Mouse (Mus musculus) urinary bladder, postnatal 0 days (tissue): ENCODE measurements around the gene Olfr319. TPM values are rescaled to one million over a fixed set of nuclear protein-coding genes. Genes with fewer than 3 reads are reported as not detected.

ENCODE experiments used
- polyA plus RNA-seq: library from polyadenylated mRNA; unstranded; fragments of >200 nt; fragmentation: Nextera tagmentation; extraction: Ambion mirVana; gene quantifications from 2 replicates; pipeline ENCODE4 v1.2.1, GENCODE M21; 2015

Olfr319 gene
- not detected in 2 replicates for polyA plus RNA-seq

DNA sequence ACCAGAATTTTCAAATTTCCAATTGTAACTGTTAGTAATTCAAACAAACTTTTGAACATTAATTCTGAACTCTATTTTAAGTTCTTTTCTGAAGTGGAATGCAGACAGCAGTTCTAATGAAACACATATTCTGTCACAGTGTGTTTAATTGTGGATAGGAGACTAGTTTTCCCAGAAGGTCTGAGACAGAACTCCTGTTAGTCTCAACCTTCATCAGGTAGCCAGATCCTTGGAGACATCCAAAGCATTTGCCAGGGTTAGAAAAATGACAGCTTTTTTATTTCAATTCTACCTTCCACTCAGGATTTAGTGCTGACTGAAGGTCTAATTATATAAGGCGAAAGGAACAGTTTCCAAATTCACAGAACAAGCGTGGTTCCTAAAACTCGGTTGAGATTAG, at the start of gene Olfr319:
TSS of gene Olfr319 (plus strand) at position 301 of the 400 bp plus-strand sequence.

DNA sequence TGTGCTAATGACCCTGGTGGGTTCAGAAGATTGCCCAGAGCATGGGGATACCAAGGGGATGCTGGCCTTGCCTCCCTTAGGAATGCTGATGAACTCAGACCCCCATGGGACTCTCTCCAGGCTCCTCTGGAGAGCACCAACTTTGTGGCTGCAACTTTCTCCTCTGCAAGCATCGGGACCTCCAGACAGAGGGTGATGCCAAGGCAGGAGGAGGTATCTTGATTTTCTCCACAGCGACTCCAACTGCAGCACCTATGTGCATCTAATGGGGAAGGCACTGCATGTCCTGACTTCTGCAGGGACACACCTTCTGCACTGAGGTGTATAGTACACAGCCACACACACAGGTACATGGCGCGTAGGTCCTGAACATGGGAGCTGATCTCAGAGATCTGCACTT, 40.4 kb upstream of the Olfr319 start, which contains the start of gene Olfr322:
TSS of gene Olfr322 (plus strand) at position 187 of the 400 bp plus-strand sequence.

DNA sequence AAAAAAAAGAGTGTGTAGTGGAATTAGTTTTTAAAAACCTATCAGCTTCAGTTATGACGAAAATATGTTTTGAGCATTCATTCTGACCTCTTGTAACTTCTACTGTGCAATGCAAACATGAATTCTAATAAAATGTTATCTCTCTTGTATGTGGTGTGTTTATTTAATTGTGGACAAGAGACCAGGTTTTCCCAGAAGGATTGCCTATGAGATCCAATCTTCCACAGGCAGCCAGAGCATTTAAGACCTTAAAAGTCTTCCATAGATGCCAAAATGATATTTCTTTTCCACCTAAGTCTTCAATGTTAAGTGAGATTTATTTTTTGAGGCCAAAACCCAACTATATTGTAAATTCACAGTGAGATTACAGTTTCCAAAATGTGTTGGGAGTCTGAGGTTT, 18.2 kb upstream of the Olfr319 start, which contains the start of gene Olfr320:
TSS of gene Olfr320 (plus strand) at position 301 of the 400 bp plus-strand sequence.

DNA sequence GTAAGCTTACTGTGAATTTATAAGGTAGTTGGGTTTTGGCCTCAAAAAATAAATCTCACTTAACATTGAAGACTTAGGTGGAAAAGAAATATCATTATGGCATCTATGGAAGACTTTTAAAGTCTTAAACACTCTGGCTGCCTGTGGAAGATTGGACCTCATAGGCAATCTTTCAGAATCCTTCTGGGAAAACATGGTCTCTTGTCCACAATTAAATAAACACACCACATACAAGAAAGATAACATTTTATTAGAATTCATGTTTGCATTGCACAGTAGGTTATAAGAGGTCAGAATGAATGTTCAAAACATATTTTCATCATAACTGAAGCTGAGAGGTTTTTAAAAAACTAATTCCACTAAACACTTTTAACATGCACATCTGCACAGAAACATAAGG, 25.0 kb downstream of the Olfr319 start, which contains the start of gene Olfr318:
TSS of gene Olfr318 (minus strand) at position 101 of the 400 bp plus-strand sequence.

DNA sequence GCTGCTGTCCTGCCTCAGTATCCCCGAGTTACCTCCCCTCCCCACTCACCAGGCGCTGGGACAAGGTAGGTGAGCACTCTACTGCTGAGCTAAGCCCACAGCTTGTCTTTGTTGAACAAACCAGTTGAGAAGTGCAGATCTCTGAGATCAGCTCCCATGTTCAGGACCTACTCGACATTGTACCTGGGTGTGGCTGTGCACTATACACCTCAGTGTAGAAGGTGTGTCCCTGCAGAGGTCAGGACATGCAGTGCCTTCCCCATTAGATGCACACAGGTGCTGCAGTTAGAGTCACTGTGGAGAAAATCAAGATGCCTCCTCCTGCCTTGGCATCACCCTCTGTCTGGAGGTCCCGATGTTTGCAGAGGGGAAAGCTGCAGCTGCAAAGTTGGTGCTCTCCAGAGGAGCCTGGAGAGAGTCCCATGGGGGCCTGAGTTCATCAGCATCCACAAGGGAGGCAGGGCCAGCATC, 39.9 kb downstream of the Olfr319 start, which contains the start of gene Olfr317:
TSS of gene Olfr317 (minus strand) at position 421 of the 471 bp plus-strand sequence.

DNA sequence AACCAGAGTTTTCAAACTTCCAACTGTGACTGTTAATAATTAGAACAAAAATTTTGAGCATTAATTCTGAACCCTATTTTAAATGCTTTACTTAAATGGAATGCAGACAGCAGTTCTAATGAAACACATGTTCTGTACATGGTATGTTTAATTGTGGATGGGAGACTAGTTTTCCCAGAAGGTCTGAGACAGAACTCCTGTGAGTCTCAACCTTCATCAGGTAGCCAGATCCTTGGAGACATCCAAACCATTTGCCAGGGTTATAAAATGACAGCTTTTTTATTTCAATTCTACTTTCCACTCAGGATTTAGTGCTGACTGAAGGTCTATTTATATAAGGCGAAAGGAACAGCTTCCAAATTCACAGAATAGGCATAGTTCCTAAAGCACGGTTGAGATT, 53.5 kb downstream of the Olfr319 start, which contains the start of gene Olfr316:
TSS of gene Olfr316 (plus strand) at position 301 of the 400 bp plus-strand sequence.

Other genes starting within 250 kb of the Olfr319 start
- gene Lypd9, start 246.2 kb upstream of the Olfr319 start, polyA plus RNA-seq: not detected in 2 replicates
- not detected in 2 replicates for gene Olfr30, start 236.9 kb upstream of the Olfr319 start, polyA plus RNA-seq
- not detected in 2 replicates for gene Olfr332, start 206.6 kb upstream of the Olfr319 start, polyA plus RNA-seq
- gene Olfr331, start 196.6 kb upstream of the Olfr319 start, polyA plus RNA-seq: not detected in 2 replicates
- not detected in 2 replicates for gene Olfr330, start 164.3 kb upstream of the Olfr319 start, polyA plus RNA-seq
- gene Olfr329-ps, start 152.7 kb upstream of the Olfr319 start, polyA plus RNA-seq: not detected in 2 replicates
- gene Olfr328, start 143.5 kb upstream of the Olfr319 start, polyA plus RNA-seq: 0.05 TPM in 1 of 2 replicates, not detected in the other
- gene Olfr224, start 128.6 kb upstream of the Olfr319 start, polyA plus RNA-seq: not detected in 2 replicates
- gene Olfr325, start 121.4 kb upstream of the Olfr319 start, polyA plus RNA-seq: not detected in 2 replicates
- gene Olfr324, start 104.0 kb upstream of the Olfr319 start, polyA plus RNA-seq: not detected in 2 replicates
- not detected in 2 replicates for gene 2210407C18Rik, start 83.1 kb upstream of the Olfr319 start, polyA plus RNA-seq
- gene Olfr323, start 68.7 kb upstream of the Olfr319 start, polyA plus RNA-seq: not detected in 2 replicates
- not detected in 2 replicates for gene Trim58, start 58.7 kb upstream of the Olfr319 start, polyA plus RNA-seq
- gene Olfr322, start 40.4 kb upstream of the Olfr319 start, polyA plus RNA-seq: not detected in 2 replicates
- gene Olfr320, start 18.1 kb upstream of the Olfr319 start, polyA plus RNA-seq: not detected in 2 replicates
- gene Olfr318, start 24.9 kb downstream of the Olfr319 start, polyA plus RNA-seq: not detected in 2 replicates
- gene Olfr317, start 40.0 kb downstream of the Olfr319 start, polyA plus RNA-seq: not detected in 2 replicates
- not detected in 2 replicates for gene Olfr316, start 53.6 kb downstream of the Olfr319 start, polyA plus RNA-seq
- not detected in 2 replicates for gene Olfr315, start 74.0 kb downstream of the Olfr319 start, polyA plus RNA-seq
- not detected in 2 replicates for gene Olfr314, start 83.8 kb downstream of the Olfr319 start, polyA plus RNA-seq
- 8.1 and 9.6 TPM in 2 replicates for gene Fam183b, start 102.8 kb downstream of the Olfr319 start, polyA plus RNA-seq
- gene Olfr313, start 115.8 kb downstream of the Olfr319 start, polyA plus RNA-seq: not detected in 2 replicates
- gene Olfr312, start 130.1 kb downstream of the Olfr319 start, polyA plus RNA-seq: not detected in 2 replicates
- gene Olfr311, start 140.1 kb downstream of the Olfr319 start, polyA plus RNA-seq: not detected in 2 replicates
- gene Gm12258, start 148.0 kb downstream of the Olfr319 start, polyA plus RNA-seq: 2.1 and 2.5 TPM in 2 replicates
- 3.1 and 3.9 TPM in 2 replicates for gene 2810021J22Rik, start 168.1 kb downstream of the Olfr319 start, polyA plus RNA-seq
- gene Zfp39, start 205.1 kb downstream of the Olfr319 start, polyA plus RNA-seq: 2.1 and 2.6 TPM in 2 replicates
- 0.16 TPM in 1 of 2 replicates, not detected in the other for gene Btnl10, start 218.7 kb downstream of the Olfr319 start, polyA plus RNA-seq
- 137 and 141 TPM in 2 replicates for gene Rnf187, start 239.8 kb downstream of the Olfr319 start, polyA plus RNA-seq
- gene Hist3h2ba, start 249.8 kb downstream of the Olfr319 start, polyA plus RNA-seq: 2.0 and 2.6 TPM in 2 replicates